Mouse (Mus musculus) stomach, embryonic 16.5 days (tissue): ENCODE data around the gene Btd. TPM values are rescaled to one million over a fixed set of nuclear protein-coding genes. Genes with fewer than 3 reads are reported as not detected.

ENCODE experiments used
- ATAC-seq: fragments of 200-750 bp; cut with Nextera tagmentation; 2 replicates; pipeline ENCODE4 v1.8.0; 2017; ENCODE audit warnings: moderate number of reproducible peaks, moderate TSS enrichment; ENCODE audit not compliant: insufficient read depth, low FRiP score
- H3K27ac ChIP-seq: fragments of 300-500 bp; sonication (generic); 2 replicates; pipeline ENCODE4 v1.5.1; 2014; ENCODE audit warnings: low read length
- H3K27me3 ChIP-seq: fragments of 300-500 bp; sonication (generic); 2 replicates; pipeline ENCODE4 v1.6.1; 2014; ENCODE audit warnings: low read length, control low read depth, mixed read lengths; ENCODE audit not compliant: control insufficient read depth, insufficient read depth
- H3K36me3 ChIP-seq: fragments of 300-500 bp; sonication (generic); 2 replicates; pipeline ENCODE4 v1.6.1; 2014; ENCODE audit warnings: low read length; ENCODE audit not compliant: control insufficient read depth, insufficient read depth
- H3K4me1 ChIP-seq: fragments of 300-500 bp; sonication (generic); 2 replicates; pipeline ENCODE4 v1.6.1; 2014; ENCODE audit warnings: low read length, control low read depth, mixed read lengths; ENCODE audit not compliant: control insufficient read depth, insufficient read depth
- H3K4me2 ChIP-seq: fragments of 300-500 bp; sonication (generic); 2 replicates; pipeline ENCODE4 v1.6.1; 2014; ENCODE audit warnings: low read depth, low read length, mixed read lengths
- H3K4me3 ChIP-seq: fragments of 300-500 bp; sonication (generic); replicated peaks from 2 replicates; pipeline ENCODE4 v1.5.1; 2014; ENCODE audit warnings: mild to moderate bottlenecking, low read length
- H3K9ac ChIP-seq: fragments of 300-500 bp; sonication (generic); 2 replicates; pipeline ENCODE4 v1.6.1; 2014; ENCODE audit warnings: low read length
- H3K9me3 ChIP-seq: fragments of 300-500 bp; sonication (generic); replicated peaks from 2 replicates; pipeline ENCODE4 v1.6.1; 2016; ENCODE audit warnings: low read length, control low read depth; ENCODE audit not compliant: control insufficient read depth
- WGBS: fragments of 180-500 bp; shearing (Covaris S2); extraction: QIAGEN DNeasy Blood & Tissue Kit; methylation state at CpG from one replicate; pipeline ENCODE4 v1.1.7; 2014; 5-methylcytosine and 5-hydroxymethylcytosine counted together
- polyA plus RNA-seq: library from polyadenylated mRNA; unstranded; fragments of >200 nt; fragmentation: Nextera tagmentation; extraction: Ambion mirVana; gene quantifications from 2 replicates; pipeline ENCODE4 v1.2.1, GENCODE M21; 2015

Gene Btd
- polyA plus RNA-seq, 1 experiment from 2014 or later: 31.8 TPM

GRCm38 (mm10) chr14:31684343-31685040 is 43.7 kb downstream of the Btd start:
- no peak overlapping the region for H3K4me2 ChIP-seq
- 56% methylated on average over 7 of the region's 7 CpGs for WGBS
- H3K27ac ChIP-seq: no peak overlapping the region
- no peaks in the 10 kb centered on the region for H3K36me3 ChIP-seq
- H3K9ac ChIP-seq: no peak overlapping the region
- no peaks in the 10 kb centered on the region for H3K4me1 ChIP-seq
- no peak for ATAC-seq
- no peaks in the 10 kb centered on the region for H3K9me3 ChIP-seq
- no peaks in the 10 kb centered on the region for H3K27me3 ChIP-seq
- no peak overlapping the region for H3K4me3 ChIP-seq

DNA sequence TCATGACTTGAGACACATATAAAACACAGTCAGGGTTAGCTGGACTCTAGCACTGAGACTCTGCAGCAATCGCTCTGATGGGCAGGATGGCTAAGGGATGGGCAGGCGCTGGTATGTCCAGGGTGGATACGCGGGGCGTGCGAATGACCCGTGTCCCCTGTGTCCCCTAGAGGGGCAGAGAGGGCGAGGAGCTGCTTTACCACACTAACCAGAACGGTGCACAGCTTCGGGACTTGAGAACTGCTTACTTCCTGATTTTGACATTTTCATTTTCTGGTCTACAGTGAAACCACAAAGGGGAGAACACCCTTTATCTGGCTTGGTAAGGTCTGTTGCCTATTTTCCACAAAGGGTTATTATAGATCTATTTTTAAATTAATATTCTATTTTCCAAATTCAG is 44.9 kb downstream of the Btd start:
- H3K4me3 ChIP-seq: no peak overlapping the region

DNA sequence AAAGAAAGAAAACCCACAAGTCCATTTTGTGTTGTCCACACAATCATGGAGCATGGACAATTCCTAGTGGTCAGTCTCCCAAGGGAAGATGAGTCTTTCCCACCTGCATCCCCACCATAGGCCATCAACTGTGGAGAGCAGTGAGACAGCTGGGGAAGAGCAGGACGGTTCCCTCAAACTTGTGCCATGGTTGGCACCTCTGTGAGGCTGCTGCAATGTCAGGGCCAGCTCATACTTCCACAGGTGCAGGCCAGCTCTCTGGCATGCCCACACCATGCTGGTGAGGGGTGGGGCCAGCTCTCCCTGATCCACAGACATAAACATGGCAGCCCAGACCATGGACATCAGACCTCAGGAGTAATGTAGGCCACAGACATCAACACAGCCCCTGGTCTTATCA is 45.4 kb downstream of the Btd start:
- no peak overlapping the region for H3K9ac ChIP-seq
- H3K36me3 ChIP-seq: no peaks in the 10 kb centered on the region
- H3K9me3 ChIP-seq: no peaks in the 10 kb centered on the region
- no peaks in the 10 kb centered on the region for H3K4me1 ChIP-seq
- H3K4me3 ChIP-seq: no peak overlapping the region
- no peak overlapping the region for H3K27ac ChIP-seq
- H3K27me3 ChIP-seq: no peaks in the 10 kb centered on the region
- no peak overlapping the region for H3K4me2 ChIP-seq
- WGBS: 90% methylated on average over 1 of the region's 1 CpGs
- ATAC-seq: no peak

More for the DNA sequence above, 44.9 kb downstream of the Btd start:
- Histone ChIP-seq H3K27me3 (no peaks in the 10 kb centered on the region), H3K4me1 (no peaks in the 10 kb centered on the region), H3K27ac (no peak overlapping the region), H3K9me3 (no peaks in the 10 kb centered on the region), H3K4me2 (no peak overlapping the region), H3K36me3 (no peaks in the 10 kb centered on the region), H3K9ac (no peak overlapping the region)
- no peak for ATAC-seq
- WGBS: 86% methylated on average over 10 of the region's 10 CpGs

DNA sequence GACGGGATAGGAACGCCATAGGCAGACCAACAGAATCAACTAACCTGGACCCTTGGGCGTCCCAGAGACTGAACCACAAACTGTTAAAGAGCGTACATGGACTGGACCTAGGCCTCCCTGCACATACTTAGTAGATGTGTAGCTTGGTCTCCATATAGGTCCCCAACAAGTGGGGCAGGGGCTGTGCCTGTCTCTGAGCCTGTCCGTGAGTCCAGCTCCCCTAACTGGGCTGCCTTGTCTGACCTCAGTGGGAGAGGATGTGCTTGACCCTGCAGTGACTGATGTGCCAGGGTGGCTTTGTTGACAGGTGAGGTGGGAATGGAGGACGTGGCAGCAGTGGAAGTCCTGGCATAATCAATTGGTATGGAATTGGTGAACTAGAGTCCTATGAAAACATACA is 51.7 kb downstream of the Btd start:
- WGBS: 80% methylated on average over 6 of the region's 6 CpGs
- no peak overlapping the region for H3K9ac ChIP-seq
- no peak overlapping the region for H3K4me3 ChIP-seq
- no peak overlapping the region for H3K27ac ChIP-seq
- no peak for ATAC-seq
- H3K36me3 ChIP-seq: no peaks in the 10 kb centered on the region
- no peaks in the 10 kb centered on the region for H3K27me3 ChIP-seq
- no peaks in the 10 kb centered on the region for H3K9me3 ChIP-seq
- no peak overlapping the region for H3K4me2 ChIP-seq
- no peaks in the 10 kb centered on the region for H3K4me1 ChIP-seq

DNA sequence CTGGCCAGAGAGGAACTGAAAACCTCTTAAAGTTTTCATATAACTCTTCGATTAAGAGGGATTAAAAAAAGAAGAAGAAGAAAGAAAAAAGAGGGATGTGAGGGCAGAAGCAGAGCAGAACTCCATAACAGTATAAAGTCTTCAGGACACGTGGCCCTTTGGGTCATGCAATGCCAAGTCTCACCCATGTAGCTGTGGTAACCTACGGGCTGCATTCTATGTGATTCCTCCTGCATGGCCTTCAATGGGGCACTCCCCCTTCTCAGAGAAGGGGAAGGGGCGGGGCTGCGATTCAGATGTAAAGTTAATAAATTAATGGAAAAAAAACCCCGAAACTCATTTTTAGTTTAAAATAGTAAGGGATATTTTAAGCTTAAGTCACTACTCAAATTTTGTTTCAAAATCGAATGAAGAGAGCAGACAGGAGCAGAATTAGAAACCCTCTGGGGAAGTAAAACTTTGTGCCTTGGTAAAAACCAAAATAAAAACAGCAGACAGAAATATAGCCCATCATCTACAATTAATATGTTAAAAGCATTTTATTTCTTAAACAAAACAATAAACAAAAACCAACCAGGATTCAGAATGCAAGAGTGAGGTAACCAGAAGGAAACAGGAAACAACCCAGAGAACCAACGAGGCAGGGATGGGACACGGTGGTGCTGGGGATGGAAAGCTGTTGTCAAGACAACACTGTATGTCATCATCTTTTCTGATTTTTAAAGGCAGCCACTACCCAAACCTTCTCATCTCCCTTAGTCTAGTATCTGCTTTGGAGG is 55.6 kb downstream of the Btd start:
- WGBS: 84% methylated on average over 9 of the region's 9 CpGs
- ATAC-seq: no peak
- Histone ChIP-seq H3K9ac (no peak overlapping the region), H3K27me3 (no peaks in the 10 kb centered on the region), H3K4me3 (no peak overlapping the region), H3K9me3 (no peaks in the 10 kb centered on the region), H3K36me3 (no peaks in the 10 kb centered on the region), H3K27ac (no peak overlapping the region), H3K4me1 (no peaks in the 10 kb centered on the region), H3K4me2 (no peak overlapping the region)

- H3K4me2 ChIP-seq: no peak overlapping the region
- WGBS: 85% methylated on average over 3 of the region's 3 CpGs
- no peaks in the 10 kb centered on the region for H3K27me3 ChIP-seq
- no peaks in the 10 kb centered on the region for H3K36me3 ChIP-seq
- no peak overlapping the region for H3K27ac ChIP-seq
- H3K9ac ChIP-seq: no peak overlapping the region
- H3K4me3 ChIP-seq: no peak overlapping the region
- no peaks in the 10 kb centered on the region for H3K4me1 ChIP-seq
- ATAC-seq: no peak
- no peaks in the 10 kb centered on the region for H3K9me3 ChIP-seq
Measured at GRCm38 (mm10) chr14:31696985-31697303, 56.1 kb downstream of the Btd start.

- H3K4me2 ChIP-seq: no peak overlapping the region
- no peak for ATAC-seq
- WGBS: 86% methylated on average over 3 of the region's 3 CpGs
Measured at GRCm38 (mm10) chr14:31697346-31697745, 56.5 kb downstream of the Btd start.

GRCm38 (mm10) chr14:31697755-31698154 is 56.9 kb downstream of the Btd start:
- 80% methylated on average over 4 of the region's 4 CpGs for WGBS
- H3K4me3 ChIP-seq: no peak overlapping the region
- no peaks in the 10 kb centered on the region for H3K27me3 ChIP-seq
- no peaks in the 10 kb centered on the region for H3K36me3 ChIP-seq
- H3K9ac ChIP-seq: no peak overlapping the region
- H3K9me3 ChIP-seq: no peaks in the 10 kb centered on the region
- H3K4me2 ChIP-seq: no peak overlapping the region
- no peak overlapping the region for H3K27ac ChIP-seq
- ATAC-seq: no peak
- H3K4me1 ChIP-seq: no peaks in the 10 kb centered on the region

More at GRCm38 (mm10) chr14:31697346-31697745, 56.5 kb downstream of the Btd start:
- Histone ChIP-seq H3K4me1 (no peaks in the 10 kb centered on the region), H3K4me3 (no peak overlapping the region), H3K36me3 (no peaks in the 10 kb centered on the region), H3K27me3 (no peaks in the 10 kb centered on the region), H3K9me3 (no peaks in the 10 kb centered on the region), H3K27ac (no peak overlapping the region), H3K9ac (no peak overlapping the region)

DNA sequence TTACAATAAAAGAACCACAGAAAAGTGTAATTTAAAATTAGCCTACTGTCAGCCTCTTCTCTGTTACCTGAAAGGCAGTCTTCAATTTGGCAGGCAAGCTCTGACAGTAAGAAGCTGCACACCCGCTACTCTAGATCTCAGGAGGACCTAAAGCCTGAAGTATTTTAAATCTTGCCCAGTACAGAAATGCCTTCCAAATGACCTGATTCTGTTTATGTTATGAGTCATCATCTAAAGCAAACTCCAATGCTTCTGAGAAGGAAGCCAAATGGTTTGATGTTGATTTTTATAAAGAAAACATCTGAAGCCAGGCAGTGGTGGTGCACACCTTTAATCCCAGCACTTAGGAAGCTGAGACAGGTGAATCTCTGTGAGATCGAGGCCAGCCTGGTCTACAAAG is 59.5 kb downstream of the Btd start:
- ATAC-seq: no peak
- no peak overlapping the region for H3K9ac ChIP-seq
- H3K4me2 ChIP-seq: no peak overlapping the region
- H3K4me1 ChIP-seq: no peaks in the 10 kb centered on the region
- no peaks in the 10 kb centered on the region for H3K36me3 ChIP-seq
- WGBS: 70% methylated on average over 2 of the region's 2 CpGs
- H3K27ac ChIP-seq: no peak overlapping the region
- H3K4me3 ChIP-seq: no peak overlapping the region
- H3K27me3 ChIP-seq: no peaks in the 10 kb centered on the region
- no peaks in the 10 kb centered on the region for H3K9me3 ChIP-seq
